Mouse (Mus musculus): ENCODE results near the gene Fcrl1.

The Fcrl1 gene

GRCm38 (mm10) chr3:87410605-87411004, 34.4 kb downstream of the Fcrl1 start:
- no peak for DNase-seq (ENCODE audit: extremely low spot score, low spot score)

GRCm38 (mm10) chr3:87411150-87411549, 35.0 kb downstream of the Fcrl1 start:
- peak; percentile 68 for DNase-seq (ENCODE audit: extremely low spot score, low spot score)

- no peak for DNase-seq (ENCODE audit: extremely low spot score, low spot score)
These were observed 44.5 kb downstream of the Fcrl1 start for GRCm38 (mm10) chr3:87420645-87421044.

DNA sequence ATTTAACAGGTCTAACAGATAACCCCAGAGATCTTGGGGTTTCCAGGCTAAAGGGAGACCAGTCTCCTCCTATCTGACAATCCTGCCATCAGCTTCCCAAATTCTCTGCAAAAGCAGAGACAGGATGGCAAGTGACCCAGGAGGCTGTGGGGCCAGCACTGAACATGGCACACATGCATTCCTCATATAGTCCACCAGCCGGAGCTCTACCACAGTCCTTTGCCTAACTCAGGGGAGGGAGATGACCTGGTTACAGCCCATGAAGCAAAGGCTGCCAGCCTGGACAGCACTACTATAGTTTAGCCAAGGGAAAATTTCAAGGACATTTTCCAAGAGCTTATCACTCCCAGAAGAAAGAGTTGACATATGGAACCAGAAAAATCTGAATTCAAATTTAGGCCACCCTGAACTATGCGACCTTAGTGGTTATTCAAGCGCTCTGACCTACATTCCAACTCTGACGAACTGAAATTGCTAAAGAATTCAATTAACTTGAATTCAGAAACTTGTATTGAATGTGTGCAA, 46.3 kb downstream of the Fcrl1 start:
- DNase-seq (ENCODE audit: extremely low spot score, low spot score) = no peak

GRCm38 (mm10) chr3:87435479-87435878, 59.3 kb downstream of the Fcrl1 start, which contains the start of gene Fcrl5:
TSS of gene Fcrl5 (plus strand) at chr3:87435773.
- DNase-seq (ENCODE audit: extremely low spot score, low spot score) = no peak

GRCm38 (mm10) chr3:87440586-87440985, 64.4 kb downstream of the Fcrl1 start:
- no peak for DNase-seq (ENCODE audit: extremely low spot score, low spot score)

- DNase-seq (ENCODE audit: extremely low spot score, low spot score) = no peak
These were observed 67.8 kb downstream of the Fcrl1 start for GRCm38 (mm10) chr3:87443968-87444367.
